Mouse (Mus musculus): ENCODE measurements at regions not wholly inside any gene's neighbourhood (a gene's known extent, or its start where the extent isn't known, plus 50 kb on each side); places are given as distances from the start of the nearest gene placed in this dataset.
A peak's percentile ranks its signal among the peaks of the same experiment; 100 is the strongest.
"Not testable (repeated sequence)": the region's sequence is repeated elsewhere in the genome, so short reads cannot be mapped to it uniquely, and the experiment has no call there.

- DNase-seq (ENCODE audit: low spot score) = no peak
Observed at GRCm38 (mm10) chr12:69524337-69525035, 58.3 kb downstream of the Vcpkmt start.

- DNase-seq (ENCODE audit: low spot score) = no peak
Observed at GRCm38 (mm10) chr12:69519869-69520268, 63.0 kb downstream of the Vcpkmt start.

- no peak for DNase-seq (ENCODE audit: low spot score)
Observed at GRCm38 (mm10) chr12:69519028-69519427, 63.8 kb downstream of the Vcpkmt start.

GRCm38 (mm10) chr12:69517616-69518015 lies 65.2 kb downstream of the Vcpkmt start:
- DNase-seq (ENCODE audit: low spot score) = no peak

- peak; percentile 81 for DNase-seq (ENCODE audit: low spot score)
Observed at GRCm38 (mm10) chr12:69516314-69516916, 66.4 kb downstream of the Vcpkmt start.

- no peak for DNase-seq (ENCODE audit: low spot score)
Observed at GRCm38 (mm10) chr12:69515850-69516249, 67.0 kb downstream of the Vcpkmt start.

- no peak for DNase-seq (ENCODE audit: low spot score)
Observed at GRCm38 (mm10) chr12:69515117-69515516, 67.7 kb downstream of the Vcpkmt start.

GRCm38 (mm10) chr12:69513166-69513565 lies 69.7 kb downstream of the Vcpkmt start:
- no peak for DNase-seq (ENCODE audit: low spot score)

GRCm38 (mm10) chr12:69510736-69511135 lies 72.1 kb downstream of the Vcpkmt start:
- no peak for DNase-seq (ENCODE audit: low spot score)

- not testable (repeated sequence) for DNase-seq (ENCODE audit: low spot score)
Observed at GRCm38 (mm10) chr12:69509180-69509579, 73.6 kb downstream of the Vcpkmt start.

- no peak for DNase-seq (ENCODE audit: low spot score)
Observed at GRCm38 (mm10) chr12:69507906-69508305, 74.9 kb downstream of the Vcpkmt start.

GRCm38 (mm10) chr12:69507333-69507732 lies 75.5 kb downstream of the Vcpkmt start:
- DNase-seq (ENCODE audit: low spot score) = no peak

- DNase-seq (ENCODE audit: low spot score) = no peak
Observed at GRCm38 (mm10) chr12:69502706-69503070, 80.1 kb downstream of the Vcpkmt start.

- peak; percentile 87 for DNase-seq (ENCODE audit: low spot score)
Observed at GRCm38 (mm10) chr12:69501783-69502705, 80.8 kb downstream of the Vcpkmt start.

GRCm38 (mm10) chr12:69501346-69501730 lies 81.5 kb downstream of the Vcpkmt start:
- no peak for DNase-seq (ENCODE audit: low spot score)

GRCm38 (mm10) chr12:69500600-69501345 lies 82.1 kb downstream of the Vcpkmt start:
- DNase-seq (ENCODE audit: low spot score) = no peak

- no peak for DNase-seq (ENCODE audit: low spot score)
Observed at GRCm38 (mm10) chr12:69497121-69497520, 85.7 kb downstream of the Vcpkmt start.

GRCm38 (mm10) chr12:69496341-69496904 lies 86.4 kb downstream of the Vcpkmt start:
- DNase-seq (ENCODE audit: low spot score) = no peak

- DNase-seq (ENCODE audit: low spot score) = no peak
Observed at GRCm38 (mm10) chr12:69495776-69496175, 87.1 kb downstream of the Vcpkmt start.

- no peak for DNase-seq (ENCODE audit: low spot score)
Observed at GRCm38 (mm10) chr12:69494648-69495047, 88.2 kb downstream of the Vcpkmt start.

- no peak for DNase-seq (ENCODE audit: low spot score)
Observed at GRCm38 (mm10) chr12:69489686-69490085, 93.1 kb downstream of the Vcpkmt start.

Measured in thymus, postnatal 0 days (tissue).